Mouse (Mus musculus): ENCODE measurements around the gene Coro7.
"Not testable (repeated sequence)": the region's sequence is repeated elsewhere in the genome, so short reads cannot be mapped to it uniquely, and the experiment has no call there.

The Coro7 gene

DNA sequence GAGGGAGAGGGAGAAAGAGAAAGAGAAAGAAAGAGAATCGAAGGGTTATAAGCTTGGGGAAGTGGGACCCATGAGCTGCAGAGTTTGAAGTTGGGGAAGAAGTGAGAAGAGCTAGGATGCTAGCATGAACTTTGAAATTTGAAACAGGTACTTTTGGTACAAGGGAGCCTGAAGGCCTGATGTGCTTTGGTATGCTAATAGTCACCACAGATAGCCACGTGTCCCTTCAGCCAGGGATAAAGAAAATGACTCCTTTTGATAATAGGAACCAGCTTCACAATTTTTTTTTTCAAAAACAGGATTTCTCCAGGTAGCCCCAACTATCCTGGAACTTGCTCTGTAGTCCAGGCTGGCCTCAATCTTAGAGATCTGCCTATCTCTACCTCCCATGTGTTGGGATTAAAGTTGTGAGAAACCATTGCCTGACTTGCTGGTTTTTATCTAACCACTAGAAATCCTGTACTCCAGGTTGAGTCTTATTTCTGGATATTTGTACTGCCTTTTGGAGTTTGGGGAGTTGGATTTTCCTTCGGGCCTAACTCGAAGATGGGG, 3.1 kb upstream of the Coro7 start:
- DNase-seq (ENCODE audit: low spot score) = no peak

DNA sequence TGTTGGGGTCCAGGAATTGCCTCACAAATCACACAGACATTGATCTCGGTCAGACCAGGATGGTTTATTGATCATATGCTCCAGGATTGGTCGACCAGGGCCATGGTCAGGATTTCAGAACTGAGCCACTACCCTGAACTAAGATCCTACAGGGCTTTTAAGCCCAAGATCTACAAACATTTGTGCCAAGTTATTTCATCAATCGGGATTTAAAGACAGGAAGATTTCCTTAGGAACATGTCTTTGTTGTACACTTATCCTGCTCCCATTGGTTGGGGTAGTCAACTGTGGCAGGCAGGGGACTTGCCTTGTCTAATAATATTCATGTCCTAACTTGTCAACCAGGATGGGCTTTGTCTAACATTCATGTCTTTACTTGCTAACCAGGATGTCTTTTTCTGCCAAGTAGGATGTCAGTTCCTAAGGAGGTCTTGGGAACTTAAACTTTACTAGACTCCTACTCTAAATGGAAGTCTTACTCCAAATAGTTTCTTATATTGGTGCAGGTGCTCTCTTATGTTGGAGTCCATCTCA, 1.4 kb upstream of the Coro7 start:
- not testable (repeated sequence) for DNase-seq (ENCODE audit: low spot score)

DNA sequence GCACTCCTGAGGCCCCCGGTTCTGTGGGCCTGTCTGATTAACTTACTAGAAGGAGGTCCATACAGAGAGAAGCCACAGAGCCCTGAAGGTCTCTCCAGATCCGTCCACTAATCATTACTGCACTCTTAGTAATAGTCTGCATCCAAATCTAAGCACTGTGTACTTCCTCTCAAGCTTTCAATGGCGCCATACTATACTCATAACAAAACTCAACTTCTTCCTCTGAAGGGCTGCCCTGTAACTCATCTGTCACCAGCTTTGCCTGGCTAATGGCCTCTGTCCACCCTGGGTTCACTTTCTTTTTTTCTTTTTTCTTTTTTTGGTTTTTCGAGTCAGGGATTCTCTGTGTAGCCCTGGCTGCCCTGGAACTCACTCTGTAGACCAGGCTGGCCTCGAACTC, 1.5 kb downstream of the Coro7 start:
- no peak for DNase-seq (ENCODE audit: low spot score)

DNA sequence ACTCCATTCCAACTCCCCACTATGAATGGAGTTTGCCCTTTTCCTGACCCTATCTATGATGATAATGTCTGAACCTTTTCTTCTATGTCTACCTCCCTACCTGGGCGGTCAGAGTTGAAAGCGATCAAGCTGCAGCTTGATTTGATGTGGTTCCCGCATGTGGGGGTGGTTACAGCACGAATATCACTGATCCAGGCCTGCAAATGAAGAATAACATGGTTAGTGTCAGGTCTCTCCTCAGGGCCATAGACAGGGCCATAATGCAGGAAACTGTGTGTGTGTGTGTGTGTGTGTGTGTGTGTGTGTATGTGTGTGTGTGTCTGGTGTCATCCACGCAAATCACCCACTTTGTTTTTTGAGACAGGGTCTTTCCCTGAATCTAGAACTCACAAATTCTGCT, 2.7 kb downstream of the Coro7 start:
- DNase-seq (ENCODE audit: low spot score) = no peak

GRCm38 (mm10) chr16:4674091-4674490, 5.5 kb downstream of the Coro7 start:
- no peak for DNase-seq (ENCODE audit: low spot score)

DNA sequence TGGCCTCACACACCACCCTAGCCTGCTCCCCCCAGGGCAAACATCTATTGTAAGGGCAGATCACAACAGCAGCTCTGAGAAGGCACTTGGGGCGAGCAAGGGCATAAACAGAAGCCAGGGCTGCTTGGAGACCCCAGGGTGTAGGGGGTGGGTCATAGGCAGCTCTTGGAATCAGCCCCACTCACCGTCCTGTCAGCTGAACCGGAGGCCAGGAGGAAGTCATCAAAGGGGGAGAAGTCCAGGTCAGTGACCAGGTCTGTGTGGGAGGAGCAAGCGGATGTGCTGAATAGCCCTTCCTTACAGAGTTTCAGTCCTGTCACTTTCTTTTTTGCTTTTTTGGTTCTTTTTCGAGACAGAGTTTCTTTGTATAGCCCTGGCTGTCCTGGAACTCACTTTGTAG, 9.3 kb downstream of the Coro7 start:
- DNase-seq (ENCODE audit: low spot score) = no peak

DNA sequence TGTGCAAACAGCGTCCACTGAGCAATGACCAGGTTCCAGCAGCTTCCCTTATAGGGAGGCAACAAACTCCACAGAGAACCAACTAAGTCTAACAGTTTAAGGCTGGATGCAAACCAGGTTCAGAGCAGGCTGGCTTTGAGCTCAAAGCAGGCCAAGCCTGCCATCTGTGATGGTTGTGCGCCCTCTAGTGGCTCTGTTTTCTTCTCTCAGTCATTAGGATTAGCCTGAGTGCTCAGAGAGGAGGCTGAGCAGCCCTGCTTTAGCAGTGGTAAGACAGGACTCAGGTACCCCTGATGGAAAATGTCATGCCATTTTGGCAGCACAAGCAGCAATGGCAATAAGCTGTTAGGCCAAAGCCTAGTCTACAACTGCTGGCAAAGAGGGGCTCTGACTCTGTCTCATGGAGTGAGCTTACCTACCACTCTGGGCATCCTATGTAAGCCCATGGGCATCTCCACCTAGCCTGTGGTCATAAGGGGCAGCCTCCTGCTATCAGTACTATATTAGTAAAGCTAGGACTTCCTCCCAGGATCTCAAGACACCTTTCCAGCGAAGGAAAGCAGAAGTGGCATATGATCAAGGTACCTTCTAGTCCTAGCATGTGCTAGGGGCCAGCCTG, 12.3 kb downstream of the Coro7 start:
- DNase-seq (ENCODE audit: low spot score) = peak; percentile 92

- DNase-seq (ENCODE audit: low spot score) = no peak
These were observed 13.9 kb downstream of the Coro7 start for GRCm38 (mm10) chr16:4665726-4666125.

DNA sequence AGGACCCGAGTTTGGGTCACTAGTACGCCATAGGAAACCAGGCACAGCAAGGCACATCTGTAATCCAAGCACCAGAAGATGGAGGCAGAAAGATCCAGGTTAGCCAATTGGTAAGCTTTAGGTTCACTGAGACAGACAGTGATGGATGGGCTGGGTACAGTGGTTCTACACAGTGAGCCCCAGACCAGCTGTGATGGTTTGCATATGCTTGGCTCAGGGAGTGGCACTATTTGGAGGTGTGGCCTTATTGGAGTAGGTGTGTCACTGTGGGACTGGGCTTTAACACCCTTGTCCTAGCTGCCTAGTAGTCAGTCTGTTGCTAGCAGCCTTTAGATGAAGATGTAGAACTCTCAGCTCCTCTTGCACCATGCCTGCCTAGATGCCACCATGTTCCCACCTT, 15.8 kb downstream of the Coro7 start:
- no peak for DNase-seq (ENCODE audit: low spot score)

DNA sequence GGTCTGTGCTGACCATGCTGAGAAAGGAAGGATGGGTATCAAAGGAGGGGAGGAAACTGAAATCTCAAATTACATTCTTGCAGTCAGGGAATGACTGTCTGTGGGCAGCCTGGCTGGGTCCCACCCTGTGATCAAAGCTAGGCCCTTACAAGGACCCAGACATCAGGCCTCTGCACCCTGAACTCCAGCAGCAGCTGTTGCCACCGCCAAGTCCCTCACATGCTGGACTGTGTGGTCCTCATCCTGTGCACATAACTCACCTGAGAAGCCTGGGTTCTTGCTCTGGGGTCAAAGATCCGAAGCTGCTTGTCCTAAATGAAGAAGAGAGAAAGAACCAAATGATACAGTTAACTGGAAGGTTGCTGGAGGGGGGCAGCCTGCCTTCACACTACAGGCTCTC, 18.0 kb downstream of the Coro7 start:
- DNase-seq (ENCODE audit: low spot score) = no peak

DNA sequence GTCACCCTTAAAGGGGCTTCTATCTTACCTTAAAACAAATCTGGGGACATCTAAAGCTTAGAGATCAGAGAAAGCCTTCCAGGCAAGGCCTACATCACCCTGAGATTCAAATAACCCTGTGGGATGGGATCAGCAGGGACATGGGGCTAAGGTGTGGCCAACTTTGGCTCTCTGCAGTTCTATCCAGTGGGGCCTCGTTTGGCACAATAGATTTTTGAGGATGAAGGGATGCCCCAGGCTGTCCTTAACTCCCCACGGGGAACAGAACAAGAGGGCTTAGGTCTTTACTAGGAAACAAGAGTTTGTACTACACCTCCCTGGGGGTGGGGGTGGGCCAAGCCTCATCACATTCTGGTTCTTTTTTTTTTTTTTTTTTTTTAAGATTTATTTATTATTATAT, 20.3 kb downstream of the Coro7 start:
- no peak for DNase-seq (ENCODE audit: low spot score)

DNA sequence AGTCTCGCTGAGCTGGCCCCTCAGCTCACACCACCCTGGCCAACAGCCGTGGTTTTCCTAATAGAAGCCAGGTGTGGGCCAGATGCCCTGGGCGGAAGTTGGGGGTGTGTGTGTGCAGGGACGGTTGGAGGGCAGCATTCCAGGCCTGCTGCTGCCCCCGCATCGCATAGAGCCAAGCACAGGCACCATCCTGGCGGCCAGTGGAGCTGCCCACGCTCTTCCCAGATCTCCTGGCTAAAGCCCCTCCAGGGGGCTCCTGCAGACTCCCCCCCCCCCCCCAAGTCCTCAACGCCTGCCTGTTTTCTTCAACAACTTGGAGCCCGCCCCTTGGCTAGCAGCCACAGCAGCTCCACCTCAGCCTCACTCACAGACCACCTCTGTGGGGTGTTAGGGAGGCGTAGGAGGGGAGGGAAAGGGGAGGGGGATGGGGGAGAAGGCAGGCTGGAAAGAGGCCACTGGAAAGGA, 20.8 kb downstream of the Coro7 start:
- no peak for DNase-seq (ENCODE audit: low spot score)

GRCm38 (mm10) chr16:4656571-4657081, 23.0 kb downstream of the Coro7 start:
- no peak for DNase-seq (ENCODE audit: low spot score)

GRCm38 (mm10) chr16:4655764-4656570, 23.6 kb downstream of the Coro7 start:
- DNase-seq (ENCODE audit: low spot score) = no peak

DNA sequence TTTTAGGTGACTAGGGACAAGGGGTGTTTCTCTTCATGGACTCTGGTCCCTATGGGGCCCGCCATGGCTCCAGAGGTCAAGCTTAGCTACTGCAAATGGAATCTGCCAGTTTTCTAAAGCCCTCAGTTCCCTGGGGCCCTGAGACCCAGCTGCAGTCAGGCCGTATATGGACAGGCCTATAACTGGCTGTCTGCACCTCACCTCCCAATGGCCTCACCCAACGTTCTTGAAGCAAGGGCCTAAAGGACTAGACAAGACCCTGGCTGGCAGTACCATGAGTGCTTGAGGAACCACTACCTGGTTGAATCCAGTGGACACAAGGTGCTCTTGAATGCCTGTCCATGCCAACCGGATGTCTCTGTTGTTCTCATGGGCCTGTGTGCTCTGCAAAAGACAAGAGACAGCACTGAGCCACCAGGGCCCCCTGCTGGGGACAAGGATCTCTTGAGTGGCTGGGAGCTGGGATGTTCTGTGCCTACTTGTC, 24.3 kb downstream of the Coro7 start:
- DNase-seq (ENCODE audit: low spot score) = no peak

DNA sequence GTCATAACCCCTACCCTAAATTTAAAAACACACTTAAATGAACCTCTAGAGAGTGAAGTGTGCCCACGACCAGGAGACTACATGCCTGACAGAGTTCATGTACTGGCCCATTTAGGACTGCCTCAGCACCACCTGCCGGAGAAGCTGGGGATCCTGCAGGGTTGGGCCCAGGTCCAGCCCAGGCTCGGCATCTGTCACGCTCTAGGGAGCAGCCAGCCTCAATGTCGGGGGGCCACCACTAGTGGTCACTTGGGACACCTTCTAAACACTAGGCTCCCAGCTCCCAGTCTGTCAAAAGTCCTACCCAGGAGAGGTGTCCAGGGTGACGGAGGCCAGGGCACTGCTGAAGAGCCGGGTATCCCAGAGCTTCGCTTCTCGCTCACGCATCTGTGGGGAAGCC, 24.9 kb downstream of the Coro7 start:
- DNase-seq (ENCODE audit: low spot score) = no peak

DNA sequence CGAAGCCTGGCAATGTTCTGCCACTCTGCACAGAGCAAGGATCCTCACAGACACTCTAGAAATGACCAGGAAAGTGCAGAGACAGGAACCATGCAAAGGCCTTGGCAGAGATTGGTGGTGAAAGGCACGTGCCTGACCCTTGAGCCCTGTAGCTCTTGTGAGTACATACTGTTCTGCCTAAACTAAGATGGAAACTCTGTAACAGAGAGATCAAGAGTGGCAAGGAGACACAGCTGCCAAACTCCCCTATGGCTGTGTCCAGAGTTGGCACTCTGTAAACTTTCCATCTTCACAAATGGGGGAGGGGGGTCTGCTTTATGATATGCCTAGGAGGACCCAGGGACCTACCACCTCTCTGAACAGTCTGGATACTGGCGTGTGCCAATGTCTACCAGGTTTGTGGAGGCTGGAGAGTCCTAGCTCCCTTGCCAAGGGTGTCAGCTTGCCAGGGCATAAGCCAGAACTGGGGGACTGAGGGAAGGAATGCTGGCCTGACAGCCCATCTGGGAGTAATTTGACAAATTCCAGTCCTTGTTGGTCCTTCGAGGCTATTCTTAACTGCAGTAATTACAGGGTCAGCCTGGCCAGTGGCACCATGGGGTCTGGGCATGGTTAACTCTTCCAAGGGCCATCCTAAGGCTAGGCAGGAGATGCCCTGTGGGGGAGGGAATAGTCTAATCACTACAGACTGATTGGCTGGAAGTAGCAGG, 26.7 kb downstream of the Coro7 start:
- no peak for DNase-seq (ENCODE audit: low spot score)

DNA sequence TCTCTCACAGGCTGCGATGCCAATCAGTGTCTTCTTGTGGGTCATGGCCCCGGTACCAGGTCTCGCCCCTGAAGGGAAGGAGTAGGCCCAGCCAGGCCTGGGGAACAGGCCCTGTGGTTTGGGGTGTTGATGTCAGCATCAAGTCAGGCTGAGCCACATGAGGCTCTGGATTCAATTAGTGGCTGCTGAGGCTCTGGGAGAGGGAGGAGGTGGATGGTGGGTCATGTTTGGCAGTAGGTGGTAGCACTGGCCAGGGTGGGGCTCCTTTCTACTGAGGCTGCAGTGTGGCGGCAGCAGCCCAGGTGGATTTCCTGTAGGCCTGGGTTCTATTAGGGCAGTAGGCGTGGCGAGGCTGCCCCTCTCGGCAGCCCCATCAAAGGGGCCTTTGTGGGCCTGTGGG, 28.0 kb downstream of the Coro7 start:
- no peak for DNase-seq (ENCODE audit: low spot score)

- no peak for DNase-seq (ENCODE audit: low spot score)
These were observed 28.5 kb downstream of the Coro7 start for GRCm38 (mm10) chr16:4651081-4651480.

DNA sequence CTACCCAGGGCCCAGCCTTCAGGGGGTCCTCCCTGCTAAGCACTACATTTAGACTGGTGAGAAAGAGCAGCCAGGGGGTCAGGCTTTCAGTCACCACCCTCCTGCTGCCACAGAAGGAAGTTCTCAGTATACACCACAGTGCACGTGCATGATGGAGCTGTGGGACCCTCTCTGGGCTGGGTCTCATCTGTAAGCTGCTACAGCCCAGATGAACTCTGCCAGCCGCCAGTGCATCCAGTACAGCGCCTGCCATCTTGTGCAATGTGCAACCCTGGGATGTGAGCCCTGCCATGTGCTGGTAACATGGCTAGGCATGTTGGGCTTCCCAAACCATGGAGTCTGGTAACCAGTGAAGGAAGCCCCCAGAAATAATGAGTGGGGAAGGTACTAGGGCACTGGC, 29.4 kb downstream of the Coro7 start:
- DNase-seq (ENCODE audit: low spot score) = no peak

GRCm38 (mm10) chr16:4649692-4650091, 29.9 kb downstream of the Coro7 start:
- DNase-seq (ENCODE audit: low spot score) = no peak

- DNase-seq (ENCODE audit: low spot score) = no peak
These were observed 30.4 kb downstream of the Coro7 start for GRCm38 (mm10) chr16:4649211-4649610.

All from urinary bladder, postnatal 14 days (tissue).